Mouse (Mus musculus): Measurements from ENCODE around the gene Dock6. TPM values are rescaled to one million over a fixed set of nuclear protein-coding genes. Genes with fewer than 3 reads are reported as not detected.
A peak's percentile ranks its signal among the peaks of the same experiment; 100 is the strongest.

Dock6 gene
- polyA plus RNA-seq, 1 experiment = 41.5 TPM

GRCm38 (mm10) chr9:21808561-21808960 lies 43.9 kb downstream of the Dock6 start:
- Histone ChIP-seq H3K4me3 (ENCODE audit: control insufficient read depth, low read depth, low read length) (no peak overlapping the region), H3K27ac (ENCODE audit: control insufficient read depth, insufficient read depth, low read depth, low read length) (no peak overlapping the region), H3K36me3 (ENCODE audit: control insufficient read depth, insufficient read depth, low read length) (no peaks in the 10 kb centered on the region; the same call in 1 of the 2 replicates), H3K4me1 (ENCODE audit: control insufficient read depth, insufficient read depth, low read length) (no peaks in the 10 kb centered on the region; the same call in none of the 2 replicates), H3K27me3 (ENCODE audit: control insufficient read depth, insufficient read depth, low read length) (no peaks in the 10 kb centered on the region)
- TF ChIP-seq POLR2A (IDR thresholded peaks at IDR 0.05; ENCODE audit: control insufficient read depth, low read depth, low read length) (no peak), CTCF (IDR thresholded peaks at IDR 0.05; ENCODE audit: control insufficient read depth, insufficient read depth, insufficient replicate concordance, low read depth, low read length) (no peak; the same call in 1 of the 2 replicates)

GRCm38 (mm10) chr9:21806976-21807375 lies 45.5 kb downstream of the Dock6 start:
- Histone ChIP-seq H3K36me3 (ENCODE audit: control insufficient read depth, insufficient read depth, low read length) (no peaks in the 10 kb centered on the region), H3K27ac (ENCODE audit: control insufficient read depth, insufficient read depth, low read depth, low read length) (no peak overlapping the region), H3K4me1 (ENCODE audit: control insufficient read depth, insufficient read depth, low read length) (no peaks in the 10 kb centered on the region; the same call in none of the 2 replicates), H3K4me3 (ENCODE audit: control insufficient read depth, low read depth, low read length) (no peak overlapping the region), H3K27me3 (ENCODE audit: control insufficient read depth, insufficient read depth, low read length) (no peaks in the 10 kb centered on the region)
- TF ChIP-seq CTCF (IDR thresholded peaks at IDR 0.05; ENCODE audit: control insufficient read depth, insufficient read depth, insufficient replicate concordance, low read depth, low read length) (no peak), POLR2A (IDR thresholded peaks at IDR 0.05; ENCODE audit: control insufficient read depth, low read depth, low read length) (no peak)

- Histone ChIP-seq H3K36me3 (ENCODE audit: control insufficient read depth, insufficient read depth, low read length) (no peaks in the 10 kb centered on the region), H3K4me3 (ENCODE audit: control insufficient read depth, low read depth, low read length) (no peak overlapping the region), H3K4me1 (ENCODE audit: control insufficient read depth, insufficient read depth, low read length) (no peaks in the 10 kb centered on the region; the same call in none of the 2 replicates), H3K27me3 (ENCODE audit: control insufficient read depth, insufficient read depth, low read length) (no peaks in the 10 kb centered on the region), H3K27ac (ENCODE audit: control insufficient read depth, insufficient read depth, low read depth, low read length) (no peak overlapping the region)
- TF ChIP-seq POLR2A (IDR thresholded peaks at IDR 0.05; ENCODE audit: control insufficient read depth, low read depth, low read length) (no peak), CTCF (IDR thresholded peaks at IDR 0.05; ENCODE audit: control insufficient read depth, insufficient read depth, insufficient replicate concordance, low read depth, low read length) (no peak)
Measured at GRCm38 (mm10) chr9:21806363-21806762, 46.1 kb downstream of the Dock6 start.

- no peak overlapping the region for H3K27ac ChIP-seq (ENCODE audit: control insufficient read depth, insufficient read depth, low read depth, low read length)
- no peaks in the 10 kb centered on the region for H3K27me3 ChIP-seq (ENCODE audit: control insufficient read depth, insufficient read depth, low read length)
- H3K4me1 ChIP-seq (ENCODE audit: control insufficient read depth, insufficient read depth, low read length) = no peaks in the 10 kb centered on the region; the same call in none of the 2 replicates
- H3K4me3 ChIP-seq (ENCODE audit: control insufficient read depth, low read depth, low read length) = no peak overlapping the region
- no peaks in the 10 kb centered on the region for H3K36me3 ChIP-seq (ENCODE audit: control insufficient read depth, insufficient read depth, low read length)
- no peak for TF ChIP-seq POLR2A (IDR thresholded peaks at IDR 0.05; ENCODE audit: control insufficient read depth, low read depth, low read length)
- peak; percentile 93 for TF ChIP-seq CTCF (IDR thresholded peaks at IDR 0.05; ENCODE audit: control insufficient read depth, insufficient read depth, insufficient replicate concordance, low read depth, low read length)
Measured at GRCm38 (mm10) chr9:21803986-21804644, 48.3 kb downstream of the Dock6 start.

- Histone ChIP-seq H3K27me3 (ENCODE audit: control insufficient read depth, insufficient read depth, low read length) (no peaks in the 10 kb centered on the region), H3K4me1 (ENCODE audit: control insufficient read depth, insufficient read depth, low read length) (peaks cover 6% of the 10 kb centered on the region), H3K27ac (ENCODE audit: control insufficient read depth, insufficient read depth, low read depth, low read length) (no peak overlapping the region), H3K4me3 (ENCODE audit: control insufficient read depth, low read depth, low read length) (no peak overlapping the region), H3K36me3 (ENCODE audit: control insufficient read depth, insufficient read depth, low read length) (no peaks in the 10 kb centered on the region)
- TF ChIP-seq CTCF (IDR thresholded peaks at IDR 0.05; ENCODE audit: control insufficient read depth, insufficient read depth, insufficient replicate concordance, low read depth, low read length) = no peak
- TF ChIP-seq POLR2A (IDR thresholded peaks at IDR 0.05; ENCODE audit: control insufficient read depth, low read depth, low read length) = no peak
Measured at GRCm38 (mm10) chr9:21801591-21801990, 50.8 kb downstream of the Dock6 start.

- Histone ChIP-seq H3K4me1 (ENCODE audit: control insufficient read depth, insufficient read depth, low read length) (peaks cover 6% of the 10 kb centered on the region), H3K27ac (ENCODE audit: control insufficient read depth, insufficient read depth, low read depth, low read length) (no peak overlapping the region), H3K4me3 (ENCODE audit: control insufficient read depth, low read depth, low read length) (no peak overlapping the region), H3K36me3 (ENCODE audit: control insufficient read depth, insufficient read depth, low read length) (no peaks in the 10 kb centered on the region), H3K27me3 (ENCODE audit: control insufficient read depth, insufficient read depth, low read length) (no peaks in the 10 kb centered on the region)
- TF ChIP-seq CTCF (IDR thresholded peaks at IDR 0.05; ENCODE audit: control insufficient read depth, insufficient read depth, insufficient replicate concordance, low read depth, low read length) (no peak), POLR2A (IDR thresholded peaks at IDR 0.05; ENCODE audit: control insufficient read depth, low read depth, low read length) (no peak)
Measured at GRCm38 (mm10) chr9:21801121-21801520, 51.3 kb downstream of the Dock6 start.

GRCm38 (mm10) chr9:21799010-21799350 lies 53.5 kb downstream of the Dock6 start:
- Histone ChIP-seq H3K4me3 (ENCODE audit: control insufficient read depth, low read depth, low read length) (no peak overlapping the region; the same call in 1 of the 2 replicates), H3K27ac (ENCODE audit: control insufficient read depth, insufficient read depth, low read depth, low read length) (no peak overlapping the region), H3K36me3 (ENCODE audit: control insufficient read depth, insufficient read depth, low read length) (no peaks in the 10 kb centered on the region), H3K27me3 (ENCODE audit: control insufficient read depth, insufficient read depth, low read length) (no peaks in the 10 kb centered on the region), H3K4me1 (ENCODE audit: control insufficient read depth, insufficient read depth, low read length) (peaks cover 6% of the 10 kb centered on the region)
- no peak for TF ChIP-seq CTCF (IDR thresholded peaks at IDR 0.05; ENCODE audit: control insufficient read depth, insufficient read depth, insufficient replicate concordance, low read depth, low read length)
